10 mouse cellular contexts compared by ENCODE assay signal in genomic region chr2:5417158-5418032, GRCm38 (mm10).
DNase-seq lines count a peak whose midpoint lies in the region; ATAC-seq and TF ChIP-seq lines count a peak whose summit lies in the region.
"Had no signal": no experiment of that assay in that cellular context is flagged by ENCODE, and none has a peak within 500 bp of the region (broad histone marks: within the 10 kb centered on the region; RNA-seq: fewer than 3 reads in every experiment).

No protein-coding gene starts in this region.

- 0 out of 2 replicates have a peak, but pooled peaks have one; percentile 59 for ATAC-seq in intestine, embryonic 15.5 days
- ATAC-seq in intestine, postnatal 0 days: no peak
- ATAC-seq in inflammation-experienced regulatory T-cells, adult 6 months: peak; percentile 76

- H3K36me3 ChIP-seq in intestine, embryonic 15.5 days: no peaks in the 10 kb centered on the region
- H3K36me3 ChIP-seq in intestine, postnatal 0 days (ENCODE audit: control insufficient read depth, insufficient read depth): no peaks in the 10 kb centered on the region
- H3K36me3 ChIP-seq in forebrain, embryonic 10.5 days (replicated peaks): no peaks in the 10 kb centered on the region
- H3K36me3 ChIP-seq: G1E had no signal

- no peak overlapping the region for H3K4me2 ChIP-seq in intestine, embryonic 15.5 days (replicated peaks)
- no peak overlapping the region for H3K4me2 ChIP-seq in intestine, postnatal 0 days (replicated peaks; ENCODE audit: low read depth)

- peak; percentile 61 to 71 for DNase-seq in B cell, adult 2 months
- DNase-seq in brain, embryonic 14.5 days (ENCODE audit: low read depth): peak; percentile 64
- no peak for DNase-seq in thymus, adult 18-20 months
- no peak for DNase-seq in forebrain, embryonic 10.5 days (ENCODE audit: extremely low spot score, low spot score)
- DNase-seq in T-cell, adult 2 months (ENCODE audit: low spot score): no peak

- H3K4me3 ChIP-seq in intestine, embryonic 15.5 days (replicated peaks): no peak overlapping the region
- no peak overlapping the region for H3K4me3 ChIP-seq in intestine, postnatal 0 days (ENCODE audit: low read depth, low read length)
- no peak overlapping the region for H3K4me3 ChIP-seq in forebrain, embryonic 10.5 days
- H3K4me3 ChIP-seq: layer of hippocampus, adult 2 months had no signal

- no peak for TF ChIP-seq CTCF in intestine, postnatal 0 days (IDR thresholded peaks at IDR 0.05; ENCODE audit: low read depth)
- TF ChIP-seq CTCF in brain, embryonic 14.5 days (IDR thresholded peaks at IDR 0.05; ENCODE audit: borderline replicate concordance, extremely low read depth, insufficient read depth, insufficient read length): no peak

- 52% methylated on average over 6 of the region's 6 CpGs for WGBS in intestine, embryonic 15.5 days
- WGBS in intestine, postnatal 0 days: 63% methylated on average over 6 of the region's 6 CpGs
- 90% methylated on average over 6 of the region's 6 CpGs for WGBS in forebrain, embryonic 10.5 days

- H3K9me3 ChIP-seq in intestine, embryonic 15.5 days: no peaks in the 10 kb centered on the region
- H3K9me3 ChIP-seq in intestine, postnatal 0 days (ENCODE audit: control insufficient read depth): no peaks in the 10 kb centered on the region
- H3K9me3 ChIP-seq in forebrain, embryonic 10.5 days: no peaks in the 10 kb centered on the region
- H3K9me3 ChIP-seq: G1E had no signal

- no peaks in the 10 kb centered on the region for H3K4me1 ChIP-seq in intestine, embryonic 15.5 days (replicated peaks)
- H3K4me1 ChIP-seq in intestine, postnatal 0 days (replicated peaks; ENCODE audit: control insufficient read depth, insufficient read depth, low read length): no peaks in the 10 kb centered on the region
- H3K4me1 ChIP-seq in forebrain, embryonic 10.5 days: no peaks in the 10 kb centered on the region

- no peak overlapping the region for H3K27ac ChIP-seq in intestine, embryonic 15.5 days
- H3K27ac ChIP-seq in intestine, postnatal 0 days (ENCODE audit: low read depth, low read length): no peak overlapping the region
- H3K27ac ChIP-seq in forebrain, embryonic 10.5 days: no peak overlapping the region
- H3K27ac ChIP-seq: layer of hippocampus, adult 2 months had no signal

- TF ChIP-seq POLR2A in brain, embryonic 14.5 days (IDR thresholded peaks at IDR 0.05; ENCODE audit: borderline replicate concordance, extremely low read depth, insufficient read depth, insufficient read length, poor library complexity, severe bottlenecking): no peak

- H3K9ac ChIP-seq in intestine, embryonic 15.5 days: no peak overlapping the region
- no peak overlapping the region for H3K9ac ChIP-seq in intestine, postnatal 0 days (ENCODE audit: low read depth, low read length)

- no peaks in the 10 kb centered on the region for H3K27me3 ChIP-seq in intestine, embryonic 15.5 days (replicated peaks)
- H3K27me3 ChIP-seq in intestine, postnatal 0 days (replicated peaks; ENCODE audit: control insufficient read depth, insufficient read depth, low read length): no peaks in the 10 kb centered on the region
- no peaks in the 10 kb centered on the region for H3K27me3 ChIP-seq in forebrain, embryonic 10.5 days (ENCODE audit: poor library complexity, severe bottlenecking)

Comparison
In these comparisons a context has a peak if more than half of its experiments do, and no peak if none do; other contexts are left out.
1. DNase-seq: peak in B cell, adult 2 months (2 of 2) and brain, embryonic 14.5 days (single experiment); none in thymus, adult 18-20 months (0 of 2), forebrain, embryonic 10.5 days (single experiment) and T-cell, adult 2 months (single experiment).